Mouse (Mus musculus) adrenal gland, adult (tissue): ENCODE results near the gene Ppp1r14a.

Experiments
- DNase-seq, 2 experiments: peaks; one replicate each; pipeline ENCODE4 v3.0.0; 2022 to 2023; ENCODE audit warnings: low spot score in 1 of 2; ENCODE audit not compliant: inconsistent age in 2 of 2

The Ppp1r14a gene

GRCm38 (mm10) chr7:29288942-29289638 lies at the start of gene Ppp1r14a:
Gene Ppp1r14a (plus strand): TSS chr7:29289308.
- peak; percentile 55 to 85 for DNase-seq

DNA sequence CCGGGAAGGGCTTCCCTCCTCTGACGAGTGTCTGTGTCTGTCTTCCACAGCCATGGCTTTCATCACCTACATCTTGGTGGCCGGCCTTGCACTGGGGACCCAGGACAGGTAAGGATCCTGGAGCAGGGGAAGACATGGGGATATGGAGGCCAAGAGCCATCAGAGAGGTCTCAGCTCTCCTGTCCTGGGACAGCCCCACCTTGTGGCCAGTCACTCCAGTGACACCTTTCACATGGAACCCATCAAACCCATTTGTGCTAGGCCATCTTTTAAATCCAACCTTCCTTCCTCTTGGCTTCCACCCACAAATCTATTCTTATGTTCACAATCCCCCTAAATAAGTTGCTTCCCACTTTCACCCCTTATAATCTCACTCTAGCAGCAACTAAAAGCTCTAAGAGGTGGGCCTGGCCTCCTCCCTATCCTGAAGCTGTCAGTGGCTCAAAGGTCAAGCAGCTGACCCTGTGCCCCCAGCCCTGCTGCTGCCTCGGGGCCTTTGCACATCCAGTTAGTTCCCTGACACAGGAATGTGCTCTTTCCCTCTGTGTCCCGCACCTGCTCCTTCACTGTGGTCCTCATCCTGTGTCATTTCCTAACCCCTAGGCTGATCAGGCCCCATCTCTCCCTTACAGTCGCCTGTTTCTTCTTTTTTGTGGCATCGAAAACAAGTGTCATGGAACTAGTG lies 44.2 kb upstream of the Ppp1r14a start:
- DNase-seq: peak; percentile 34 to 65

GRCm38 (mm10) chr7:29246015-29246414 lies 43.1 kb upstream of the Ppp1r14a start:
- DNase-seq: no peak

DNA sequence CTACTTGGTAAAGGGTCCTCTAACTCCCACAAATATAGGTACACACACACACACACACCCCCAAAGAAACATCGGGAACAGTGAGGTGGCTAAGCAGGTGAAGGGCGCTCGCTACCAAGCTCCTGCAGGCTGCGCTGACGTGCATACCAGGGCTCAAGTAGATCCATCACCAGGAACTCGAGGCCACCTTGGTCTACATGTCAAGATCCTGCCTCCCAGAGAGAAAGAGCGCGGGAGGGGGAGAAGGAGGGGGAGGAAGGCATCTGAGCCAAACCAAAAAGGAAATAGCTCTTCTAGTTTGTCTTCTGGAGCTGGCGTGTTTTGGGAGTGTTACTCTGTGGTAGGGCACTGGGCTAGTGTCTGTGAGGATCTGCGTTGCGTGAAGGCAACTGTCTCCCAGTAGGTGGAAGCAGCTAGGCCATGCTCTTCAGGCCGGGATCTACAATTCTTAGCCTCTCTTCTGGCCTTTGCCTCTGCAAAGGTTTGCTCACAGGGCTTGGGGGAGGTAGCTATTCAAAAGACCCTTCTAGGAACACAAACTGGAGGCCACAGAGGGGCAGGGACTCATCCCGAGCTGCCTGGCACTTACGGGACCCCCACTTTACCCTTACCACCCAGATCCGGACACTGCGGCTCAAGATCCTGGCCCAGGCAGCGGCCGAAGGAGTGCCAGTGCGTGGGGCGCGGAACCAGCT lies 42.3 kb upstream of the Ppp1r14a start:
- DNase-seq: no peak

- peak; percentile 75 to 94 for DNase-seq
Observed at GRCm38 (mm10) chr7:29247314-29247700, 41.8 kb upstream of the Ppp1r14a start.

DNA sequence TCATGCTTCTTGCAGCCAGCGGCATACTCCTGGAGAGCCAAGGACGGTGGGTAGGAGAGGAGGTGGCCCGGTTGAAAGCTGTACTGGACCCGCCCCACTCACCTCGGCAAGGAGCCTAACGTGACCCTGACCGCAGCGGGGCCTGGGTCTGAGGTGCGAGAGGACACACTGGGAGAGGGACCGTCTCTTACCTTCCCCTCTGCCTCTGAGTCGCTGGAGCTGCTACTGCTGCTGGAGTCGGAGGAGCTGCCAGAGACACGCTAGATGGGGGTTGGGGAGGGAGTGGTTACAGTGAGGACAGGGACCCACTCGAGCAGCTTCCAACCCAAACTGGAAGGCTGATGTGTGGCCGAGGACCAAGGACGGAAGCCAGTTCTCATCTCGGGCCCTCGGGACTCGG lies 41.4 kb upstream of the Ppp1r14a start:
- peak in 1 of 2 experiments; percentile 37 for DNase-seq

DNA sequence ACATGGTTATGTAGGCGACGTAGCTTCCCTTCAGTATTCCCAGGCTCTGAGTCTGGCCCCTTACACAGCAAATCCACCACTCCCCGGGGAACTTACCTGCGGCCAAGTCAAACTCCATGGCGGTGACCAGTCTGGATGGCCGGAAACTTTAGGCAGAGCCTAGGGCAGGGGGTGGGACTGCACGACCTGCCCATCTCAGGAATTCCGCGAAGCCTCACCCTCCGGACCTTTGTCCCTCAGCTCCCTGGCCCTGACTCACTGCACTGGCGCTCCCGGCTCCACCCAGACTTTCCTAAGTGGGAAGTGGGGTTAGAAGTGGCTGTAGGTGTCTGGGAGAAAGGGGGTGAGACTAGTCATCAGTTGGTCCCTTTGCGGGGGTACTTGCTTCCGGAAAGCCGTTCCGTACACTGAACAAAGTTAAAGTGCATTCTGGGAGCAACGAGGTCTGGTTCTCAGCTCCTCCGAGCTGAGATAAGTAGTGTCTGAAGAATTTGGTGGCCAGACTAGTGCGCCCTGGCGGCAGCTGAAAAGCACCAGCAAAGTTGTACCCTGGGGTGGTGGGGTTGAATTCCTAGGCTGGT lies 40.8 kb upstream of the Ppp1r14a start, which contains the start of gene 2200002D01Rik:
TSS of gene 2200002D01Rik (minus strand) at position 206 of the 581 bp plus-strand sequence.
- DNase-seq: peak; percentile 52 to 85

- DNase-seq: no peak
Observed at GRCm38 (mm10) chr7:29251166-29251565, 37.9 kb upstream of the Ppp1r14a start.

DNA sequence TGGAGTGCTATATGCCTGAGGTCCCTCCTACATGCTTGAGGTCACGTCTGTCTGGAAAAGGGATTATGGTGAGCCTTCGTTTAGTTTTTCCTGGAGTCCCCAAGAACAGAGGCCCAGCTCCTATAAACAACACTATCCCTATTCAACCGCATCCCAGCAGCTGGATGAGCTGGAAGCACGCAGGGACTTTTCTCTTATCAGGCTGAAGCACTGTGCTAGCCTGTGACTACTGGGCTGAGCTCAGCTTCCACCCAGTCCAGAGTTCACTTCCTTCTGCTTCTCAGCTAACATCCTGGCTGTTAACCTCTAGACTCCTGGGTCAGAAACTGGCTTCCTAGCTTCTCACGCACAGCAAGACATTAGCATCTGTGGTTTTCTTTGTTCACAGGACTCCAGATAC lies 35.3 kb upstream of the Ppp1r14a start:
- DNase-seq: no peak

DNA sequence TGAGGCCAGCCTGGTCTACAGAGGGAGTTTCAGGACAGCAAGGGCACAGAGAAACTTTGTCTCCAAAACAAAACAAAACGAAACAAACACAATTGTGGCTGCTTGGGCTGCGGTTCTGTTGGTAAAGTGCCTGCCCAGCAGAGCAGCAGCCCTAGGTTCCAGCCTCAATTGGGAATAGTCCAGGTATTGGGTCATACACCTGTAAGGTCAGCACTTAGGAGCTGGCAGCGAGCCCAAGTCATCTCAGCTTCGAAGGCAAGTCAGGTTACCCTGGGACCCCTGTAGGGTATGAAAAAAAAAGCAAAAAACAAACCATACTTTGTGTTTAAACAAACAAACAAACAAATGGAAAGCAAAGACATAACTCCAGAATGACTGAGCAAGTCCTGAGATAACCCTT lies 33.2 kb upstream of the Ppp1r14a start:
- DNase-seq: no peak

DNA sequence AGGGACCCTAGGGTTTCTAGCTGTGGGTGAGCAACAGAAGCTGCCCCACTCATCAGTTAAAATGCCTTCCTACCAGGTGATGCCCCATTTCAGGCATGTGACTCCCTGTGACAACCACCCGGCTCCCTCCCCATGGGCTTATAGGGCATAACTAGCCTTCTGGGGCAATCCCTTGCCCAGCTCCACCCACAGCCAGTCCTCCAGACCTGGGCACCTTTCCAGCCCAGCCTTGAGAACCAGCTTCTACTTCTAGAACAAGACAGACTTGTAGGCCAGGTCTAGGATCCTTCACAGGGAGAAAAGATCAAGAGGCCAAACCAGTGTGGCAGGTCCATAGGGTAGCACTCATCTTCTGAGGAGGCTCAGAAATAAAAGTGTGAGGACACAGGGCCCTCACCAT lies 31.7 kb upstream of the Ppp1r14a start:
- no peak for DNase-seq

- no peak for DNase-seq
Observed at GRCm38 (mm10) chr7:29259781-29260730, 29.1 kb upstream of the Ppp1r14a start.

DNA sequence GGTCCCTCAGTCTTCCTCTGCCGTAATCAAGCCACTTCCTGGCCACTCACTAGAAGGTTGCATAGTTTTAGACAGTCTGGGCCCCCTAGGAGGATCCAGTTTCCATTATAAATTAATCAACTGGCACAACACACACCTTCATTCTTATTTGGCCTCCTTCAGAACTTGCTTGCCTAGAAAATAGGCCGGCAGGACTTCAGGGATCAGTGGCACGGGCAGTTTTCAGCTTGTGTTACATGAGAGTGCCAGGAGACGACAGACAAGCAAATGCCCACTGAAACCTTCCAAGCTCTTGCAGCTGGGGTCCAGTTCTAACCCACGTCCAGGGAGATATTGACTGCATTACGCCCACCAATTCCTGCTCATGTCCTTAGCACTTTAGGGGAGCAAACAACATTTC lies 27.0 kb upstream of the Ppp1r14a start:
- no peak for DNase-seq

DNA sequence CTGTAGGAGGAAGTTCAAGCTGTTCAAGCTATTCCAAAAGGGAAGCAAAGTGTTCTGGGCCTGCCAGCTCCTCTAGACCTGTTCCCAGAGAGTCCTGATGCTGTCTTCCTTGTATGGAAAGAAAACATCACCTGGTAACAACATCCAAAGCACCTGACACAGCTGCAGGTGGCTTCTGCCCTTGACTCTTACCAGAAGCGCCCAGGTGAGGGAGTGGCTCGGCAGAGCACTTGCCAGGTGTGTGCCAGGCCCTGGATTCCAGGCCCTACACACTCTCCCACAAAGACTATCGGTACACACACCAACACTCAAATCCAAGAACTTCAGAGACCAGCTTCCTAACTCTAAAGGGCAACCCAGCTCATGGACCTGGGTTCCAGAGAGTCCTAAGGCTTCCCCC lies 25.3 kb upstream of the Ppp1r14a start:
- no peak for DNase-seq

DNA sequence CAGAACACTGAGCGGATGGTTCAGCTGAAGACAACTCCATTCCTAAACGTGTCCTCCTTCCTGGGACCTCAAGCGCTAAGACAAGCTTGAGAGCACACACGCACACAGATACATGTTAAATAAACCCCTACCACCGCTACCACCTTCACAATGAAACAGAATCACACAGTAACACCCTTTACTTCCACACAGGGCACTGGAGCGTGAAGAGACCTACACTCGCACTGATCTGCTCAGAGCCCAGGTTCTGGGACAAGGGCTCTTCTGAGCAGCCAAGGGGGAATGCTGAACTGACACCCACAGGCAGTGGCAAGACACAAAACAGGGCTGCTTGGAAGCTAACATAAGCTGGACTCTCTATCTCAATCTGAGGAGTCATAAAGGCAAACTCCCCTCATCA lies 23.5 kb upstream of the Ppp1r14a start:
- no peak for DNase-seq

GRCm38 (mm10) chr7:29266931-29267330 lies 22.2 kb upstream of the Ppp1r14a start:
- no peak for DNase-seq

DNA sequence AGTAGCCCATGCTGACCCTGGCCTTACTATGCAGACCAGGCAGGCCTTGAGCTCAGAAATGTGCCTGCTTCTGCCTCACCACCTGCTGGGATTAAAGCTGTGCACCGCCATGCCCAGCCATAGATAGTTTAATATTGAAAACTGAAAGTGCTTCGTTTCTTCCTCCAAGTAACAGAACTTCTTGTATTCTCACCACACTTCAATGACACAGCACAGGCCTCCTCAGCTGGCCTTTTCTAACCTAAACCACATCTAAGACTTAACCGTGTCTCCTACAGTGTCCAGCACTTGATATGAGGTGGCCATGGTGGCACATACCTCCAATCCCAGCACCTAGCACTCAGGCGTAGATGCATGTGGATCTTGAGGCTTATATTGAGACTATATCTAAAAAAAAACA lies 18.7 kb upstream of the Ppp1r14a start:
- no peak for DNase-seq

GRCm38 (mm10) chr7:29271687-29272465 lies 17.2 kb upstream of the Ppp1r14a start:
- DNase-seq: no peak

GRCm38 (mm10) chr7:29276715-29277114 lies 12.4 kb upstream of the Ppp1r14a start:
- DNase-seq: no peak

- DNase-seq: no peak
Observed at GRCm38 (mm10) chr7:29277510-29277909, 11.6 kb upstream of the Ppp1r14a start.
